Mouse (Mus musculus) heart, embryonic 12.5 days (tissue): Measurements from ENCODE around the gene Rtn4rl1. TPM values are rescaled to one million over a fixed set of nuclear protein-coding genes. Genes with fewer than 3 reads are reported as not detected.

Source experiments
- ATAC-seq: fragments of 200-750 bp; cut with Nextera tagmentation; 2 replicates; pipeline ENCODE4 v1.8.0; 2017; ENCODE audit warnings: moderate TSS enrichment, moderate library complexity; ENCODE audit not compliant: insufficient number of reproducible peaks, low FRiP score
- H3K27ac ChIP-seq: fragments of 300-500 bp; sonication (generic); 2 replicates; pipeline ENCODE4 v1.5.1; 2016; ENCODE audit warnings: mild to moderate bottlenecking, moderate library complexity; ENCODE audit not compliant: poor library complexity, severe bottlenecking
- H3K27me3 ChIP-seq: fragments of 300-500 bp; sonication (generic); replicated peaks from 2 replicates; pipeline ENCODE4 v1.6.1; 2016; ENCODE audit warnings: mild to moderate bottlenecking, moderate library complexity
- H3K36me3 ChIP-seq: fragments of 300-500 bp; sonication (generic); 2 replicates; pipeline ENCODE4 v1.6.1; 2016; ENCODE audit warnings: mild to moderate bottlenecking, moderate library complexity
- H3K4me1 ChIP-seq: fragments of 300-500 bp; sonication (generic); replicated peaks from 2 replicates; pipeline ENCODE4 v1.6.1; 2016; ENCODE audit warnings: mild to moderate bottlenecking
- H3K4me2 ChIP-seq: fragments of 300-500 bp; sonication (generic); 2 replicates; pipeline ENCODE4 v1.6.1; 2016; ENCODE audit warnings: mild to moderate bottlenecking, moderate library complexity
- H3K4me3 ChIP-seq: fragments of 300-500 bp; sonication (generic); 2 replicates; pipeline ENCODE4 v1.5.1; 2016; ENCODE audit warnings: mild to moderate bottlenecking
- H3K9ac ChIP-seq: fragments of 300-500 bp; sonication (generic); 2 replicates; pipeline ENCODE4 v1.6.1; 2016; ENCODE audit warnings: mild to moderate bottlenecking, moderate library complexity
- H3K9me3 ChIP-seq: fragments of 300-500 bp; sonication (generic); replicated peaks from 2 replicates; pipeline ENCODE4 v1.6.1; 2016; ENCODE audit warnings: mild to moderate bottlenecking, moderate library complexity
- WGBS: fragments of 180-500 bp; shearing (Covaris S2); methylation state at CpG from one replicate; pipeline ENCODE4 v1.1.7; 2016; 5-methylcytosine and 5-hydroxymethylcytosine counted together
- polyA plus RNA-seq: library from polyadenylated mRNA; unstranded; fragments of >200 nt; fragmentation: Nextera tagmentation; extraction: Ambion mirVana; gene quantifications from 2 replicates; pipeline ENCODE4 v1.2.1, GENCODE M21; 2016

Gene Rtn4rl1
- polyA plus RNA-seq, 1 experiment from 2014 or later, result 16.8 TPM

- Histone ChIP-seq H3K4me1 (peaks cover 40% of the 10 kb centered on the region), H3K27ac (0 out of 2 replicates have a peak overlapping the region, but pooled peaks have one; percentile 5), H3K36me3 (peaks cover 8% of the 10 kb centered on the region; the same call in 1 of the 2 replicates), H3K9me3 (no peaks in the 10 kb centered on the region), H3K27me3 (no peaks in the 10 kb centered on the region), H3K4me3 (no peak overlapping the region), H3K4me2 (no peak overlapping the region), H3K9ac (no peak overlapping the region)
- 48% methylated on average over 4 of the region's 4 CpGs for WGBS
- no peak for ATAC-seq
Measured at GRCm38 (mm10) chr11:75157037-75157436, 36.5 kb upstream of the Rtn4rl1 start.

DNA sequence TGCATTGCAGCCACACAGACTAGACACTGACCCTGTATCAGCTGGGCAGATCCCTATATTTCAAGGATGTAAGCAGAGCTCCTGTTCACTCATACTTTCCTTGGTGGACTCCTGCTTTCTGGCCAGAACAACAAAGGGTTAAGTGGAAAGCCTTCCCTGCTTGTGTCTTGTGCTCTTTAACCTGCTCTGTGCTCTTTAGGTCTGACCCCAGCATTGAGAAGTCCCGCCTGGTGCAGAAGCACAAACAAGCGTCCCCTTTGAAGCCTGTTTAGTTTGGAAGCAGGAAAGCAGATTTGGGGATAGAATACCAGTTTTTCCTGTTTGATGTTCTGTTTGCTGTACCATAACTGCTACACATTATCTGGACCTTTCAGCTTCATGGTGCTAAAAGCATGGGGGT lies 35.7 kb upstream of the Rtn4rl1 start:
- Histone ChIP-seq H3K27ac (no peak overlapping the region), H3K36me3 (peaks cover 14% of the 10 kb centered on the region)

GRCm38 (mm10) chr11:75158432-75158831 lies 35.2 kb upstream of the Rtn4rl1 start:
- H3K27me3 ChIP-seq, result peaks cover 7% of the 10 kb centered on the region
- no peaks in the 10 kb centered on the region for H3K9me3 ChIP-seq
- H3K9ac ChIP-seq, result no peak overlapping the region
- H3K27ac ChIP-seq, result no peak overlapping the region
- no peak for ATAC-seq
- peaks cover 19% of the 10 kb centered on the region for H3K36me3 ChIP-seq
- WGBS, result 94% methylated on average over 14 of the region's 14 CpGs
- peaks cover 36% of the 10 kb centered on the region for H3K4me1 ChIP-seq
- H3K4me2 ChIP-seq, result no peak overlapping the region
- H3K4me3 ChIP-seq, result no peak overlapping the region

More for the DNA sequence above, 35.7 kb upstream of the Rtn4rl1 start:
- 0 out of 2 replicates have a peak, but pooled peaks cover 2% of the 10 kb centered on the region for H3K27me3 ChIP-seq
- 61% methylated on average over 2 of the region's 2 CpGs for WGBS
- H3K4me3 ChIP-seq, result no peak overlapping the region
- H3K4me2 ChIP-seq, result no peak overlapping the region
- no peaks in the 10 kb centered on the region for H3K9me3 ChIP-seq
- peaks cover 35% of the 10 kb centered on the region for H3K4me1 ChIP-seq
- H3K9ac ChIP-seq, result no peak overlapping the region
- ATAC-seq, result no peak

GRCm38 (mm10) chr11:75159564-75159963 lies 34.0 kb upstream of the Rtn4rl1 start:
- H3K4me3 ChIP-seq, result no peak overlapping the region
- WGBS, result 47% methylated on average over 2 of the region's 2 CpGs
- no peak overlapping the region for H3K4me2 ChIP-seq
- no peak overlapping the region for H3K9ac ChIP-seq
- H3K4me1 ChIP-seq, result peaks cover 37% of the 10 kb centered on the region
- H3K27me3 ChIP-seq, result peaks cover 18% of the 10 kb centered on the region
- no peaks in the 10 kb centered on the region for H3K9me3 ChIP-seq
- no peak for ATAC-seq
- peaks cover 30% of the 10 kb centered on the region for H3K36me3 ChIP-seq
- no peak overlapping the region for H3K27ac ChIP-seq

DNA sequence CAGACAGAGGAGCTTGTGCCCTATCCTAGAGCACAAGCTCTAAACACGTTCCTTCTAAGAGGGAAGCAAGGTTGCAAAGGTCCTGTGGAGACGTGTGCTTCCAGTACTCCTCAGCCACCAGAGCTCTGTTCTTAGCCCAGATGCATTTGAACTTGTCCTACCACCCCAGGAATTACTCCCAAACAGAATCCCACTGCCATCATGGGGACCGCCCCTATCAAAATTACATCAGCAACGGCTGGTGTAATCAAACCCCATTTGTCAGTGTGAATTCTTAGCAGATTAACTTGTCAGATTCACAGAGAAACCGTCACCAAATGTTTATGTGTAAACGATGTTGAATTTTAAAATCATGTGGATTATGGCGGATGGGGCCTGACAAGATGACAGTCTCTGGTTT lies 32.6 kb upstream of the Rtn4rl1 start:
- H3K36me3 ChIP-seq, result peaks cover 35% of the 10 kb centered on the region
- no peak overlapping the region for H3K4me2 ChIP-seq
- peak overlapping the region; percentile 55; the same call in 1 of the 2 replicates for H3K27ac ChIP-seq
- H3K9me3 ChIP-seq, result no peaks in the 10 kb centered on the region
- WGBS, result 72% methylated on average over 7 of the region's 7 CpGs
- no peak overlapping the region for H3K4me3 ChIP-seq
- no peak for ATAC-seq
- H3K4me1 ChIP-seq, result peaks cover 49% of the 10 kb centered on the region
- H3K9ac ChIP-seq, result no peak overlapping the region
- H3K27me3 ChIP-seq, result peaks cover 31% of the 10 kb centered on the region

- Histone ChIP-seq H3K4me1 (peaks cover 49% of the 10 kb centered on the region), H3K9ac (0 out of 2 replicates have a peak overlapping the region, but pooled peaks have one; percentile 23)
Measured at GRCm38 (mm10) chr11:75161417-75162008, 32.1 kb upstream of the Rtn4rl1 start.

DNA sequence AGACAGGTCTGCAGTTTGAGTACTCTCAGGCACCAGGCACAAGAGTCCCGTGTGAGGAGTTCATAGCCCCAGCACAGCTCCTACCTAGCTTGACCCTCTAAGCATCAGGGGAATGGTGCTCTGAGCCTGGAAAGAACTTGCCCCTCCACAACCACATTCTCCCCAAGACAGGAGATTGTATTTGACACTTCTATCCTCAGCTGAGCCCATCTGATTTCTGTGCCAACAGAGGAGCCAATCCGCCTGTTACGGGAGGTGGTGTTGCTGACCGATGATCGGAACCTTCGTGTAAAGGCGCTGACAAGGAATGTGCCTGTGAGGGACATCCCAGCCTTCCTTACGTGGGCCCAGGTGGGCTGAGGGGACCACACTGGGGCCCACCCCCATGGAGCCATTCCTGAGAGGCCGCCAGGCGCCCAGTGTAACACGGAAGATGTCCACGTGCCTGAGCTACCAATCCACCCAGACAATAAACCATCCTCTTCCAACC lies 30.9 kb upstream of the Rtn4rl1 start:
- peaks cover 47% of the 10 kb centered on the region for H3K27me3 ChIP-seq
- H3K4me2 ChIP-seq, result no peak overlapping the region
- peaks cover 36% of the 10 kb centered on the region for H3K36me3 ChIP-seq
- H3K9me3 ChIP-seq, result no peaks in the 10 kb centered on the region
- H3K4me1 ChIP-seq, result peaks cover 51% of the 10 kb centered on the region
- 86% methylated on average over 12 of the region's 12 CpGs for WGBS
- no peak overlapping the region for H3K9ac ChIP-seq
- no peak overlapping the region for H3K27ac ChIP-seq
- no peak for ATAC-seq
- H3K4me3 ChIP-seq, result no peak overlapping the region

More at GRCm38 (mm10) chr11:75161417-75162008, 32.1 kb upstream of the Rtn4rl1 start:
- H3K36me3 ChIP-seq, result peaks cover 36% of the 10 kb centered on the region
- no peak overlapping the region for H3K4me3 ChIP-seq
- peak overlapping the region; percentile 55 for H3K27ac ChIP-seq
- H3K9me3 ChIP-seq, result no peaks in the 10 kb centered on the region
- 42% methylated on average over 4 of the region's 4 CpGs for WGBS
- peaks cover 37% of the 10 kb centered on the region for H3K27me3 ChIP-seq
- ATAC-seq, result no peak
- H3K4me2 ChIP-seq, result no peak overlapping the region

GRCm38 (mm10) chr11:75163379-75163778 lies 30.2 kb upstream of the Rtn4rl1 start:
- Histone ChIP-seq H3K9ac (no peak overlapping the region), H3K9me3 (no peaks in the 10 kb centered on the region), H3K4me2 (no peak overlapping the region), H3K27me3 (peaks cover 52% of the 10 kb centered on the region), H3K36me3 (peaks cover 36% of the 10 kb centered on the region), H3K27ac (no peak overlapping the region), H3K4me3 (no peak overlapping the region), H3K4me1 (peaks cover 58% of the 10 kb centered on the region)
- 76% methylated on average over 6 of the region's 6 CpGs for WGBS
- no peak for ATAC-seq

DNA sequence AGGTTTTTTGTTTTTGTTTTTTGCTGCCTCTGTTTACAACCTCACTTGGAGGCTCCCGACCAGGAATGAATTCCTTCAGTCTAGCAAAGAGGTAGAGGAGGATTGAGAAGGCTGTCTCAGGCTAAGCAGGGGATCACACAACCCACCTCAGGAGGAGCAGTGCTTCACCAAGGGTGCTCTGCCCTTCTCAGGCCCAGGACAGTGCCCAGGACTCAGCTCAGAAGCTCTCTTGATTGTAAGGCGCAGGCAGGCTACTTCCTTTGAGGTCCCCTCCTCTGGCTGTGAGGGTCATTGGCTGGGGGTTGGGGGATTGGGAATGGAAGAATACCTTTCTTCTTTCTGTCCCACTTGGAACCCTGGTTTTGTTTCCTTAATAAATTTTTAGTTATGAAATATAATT lies 29.5 kb upstream of the Rtn4rl1 start:
- Histone ChIP-seq H3K4me3 (no peak overlapping the region), H3K36me3 (peaks cover 36% of the 10 kb centered on the region), H3K27me3 (peaks cover 52% of the 10 kb centered on the region), H3K9ac (no peak overlapping the region), H3K27ac (no peak overlapping the region), H3K9me3 (no peaks in the 10 kb centered on the region), H3K4me1 (peaks cover 64% of the 10 kb centered on the region), H3K4me2 (peak overlapping the region; percentile 96; the same call in 1 of the 2 replicates)
- WGBS, result 77% methylated on average over 2 of the region's 2 CpGs
- no peak for ATAC-seq

GRCm38 (mm10) chr11:75164750-75165149 lies 28.8 kb upstream of the Rtn4rl1 start:
- no peak for ATAC-seq
- H3K36me3 ChIP-seq, result peaks cover 36% of the 10 kb centered on the region
- H3K4me1 ChIP-seq, result peaks cover 71% of the 10 kb centered on the region
- H3K4me2 ChIP-seq, result peak overlapping the region; percentile 96
- WGBS, result 21% methylated on average over 15 of the region's 15 CpGs
- peak overlapping the region; percentile 61 for H3K4me3 ChIP-seq
- no peaks in the 10 kb centered on the region for H3K9me3 ChIP-seq
- H3K27ac ChIP-seq, result no peak overlapping the region
- peak overlapping the region; percentile 79 for H3K9ac ChIP-seq
- peaks cover 57% of the 10 kb centered on the region for H3K27me3 ChIP-seq

- Histone ChIP-seq H3K27ac (no peak overlapping the region), H3K4me2 (peak overlapping the region; percentile 96), H3K4me1 (peaks cover 79% of the 10 kb centered on the region), H3K4me3 (peak overlapping the region; percentile 61), H3K9ac (peak overlapping the region; percentile 79), H3K36me3 (peaks cover 34% of the 10 kb centered on the region), H3K27me3 (peaks cover 66% of the 10 kb centered on the region), H3K9me3 (no peaks in the 10 kb centered on the region)
- no peak for ATAC-seq
- 9% methylated on average over 54 of the region's 54 CpGs for WGBS
Measured at GRCm38 (mm10) chr11:75165441-75166192, 28.0 kb upstream of the Rtn4rl1 start.
